Mouse (Mus musculus) adrenal gland, postnatal 36 days (tissue): ENCODE measurements around the gene Cwc22. TPM values are rescaled to one million over a fixed set of nuclear protein-coding genes. Genes with fewer than 3 reads are reported as not detected.
A peak's percentile ranks its signal among the peaks of the same experiment; 100 is the strongest.

Experiments
- DNase-seq, 2 experiments: peaks; one replicate each; pipeline ENCODE4 v3.0.0; 2021; ENCODE audit warnings: mixed read lengths in 1 of 2
- long read RNA-seq, 2 experiments: library from polyadenylated mRNA; stranded (forward); transcript quantifications; one replicate each; pipeline ENCODE4 v2.0.0; 2021; ENCODE audit warnings: borderline sequencing depth in 2 of 2
- total RNA-seq, 2 experiments: library from RNA; stranded (reverse); gene quantifications; 2 replicates each; pipeline ENCODE4 v1.2.3; 2021

The Cwc22 gene
- total RNA-seq = 10 to 100 TPM; 29.8 to 32.3 TPM
- long read RNA-seq, experiment 1, partial matches to known transcripts = 3 of 10 reads
- long read RNA-seq, experiment 1, other reads (novel, unspliced or antisense) = 4 of 10 reads
- long read RNA-seq, experiment 2, partial matches to known transcripts = 0 of 1 reads
- long read RNA-seq, experiment 2, other reads (novel, unspliced or antisense) = 0 of 1 reads

GRCm38 (mm10) chr2:77945596-77946485 lies at the start of gene Cwc22:
TSS of gene Cwc22 (minus strand) at chr2:77946375.
- DNase-seq = peak; percentile 91 to 93

DNA sequence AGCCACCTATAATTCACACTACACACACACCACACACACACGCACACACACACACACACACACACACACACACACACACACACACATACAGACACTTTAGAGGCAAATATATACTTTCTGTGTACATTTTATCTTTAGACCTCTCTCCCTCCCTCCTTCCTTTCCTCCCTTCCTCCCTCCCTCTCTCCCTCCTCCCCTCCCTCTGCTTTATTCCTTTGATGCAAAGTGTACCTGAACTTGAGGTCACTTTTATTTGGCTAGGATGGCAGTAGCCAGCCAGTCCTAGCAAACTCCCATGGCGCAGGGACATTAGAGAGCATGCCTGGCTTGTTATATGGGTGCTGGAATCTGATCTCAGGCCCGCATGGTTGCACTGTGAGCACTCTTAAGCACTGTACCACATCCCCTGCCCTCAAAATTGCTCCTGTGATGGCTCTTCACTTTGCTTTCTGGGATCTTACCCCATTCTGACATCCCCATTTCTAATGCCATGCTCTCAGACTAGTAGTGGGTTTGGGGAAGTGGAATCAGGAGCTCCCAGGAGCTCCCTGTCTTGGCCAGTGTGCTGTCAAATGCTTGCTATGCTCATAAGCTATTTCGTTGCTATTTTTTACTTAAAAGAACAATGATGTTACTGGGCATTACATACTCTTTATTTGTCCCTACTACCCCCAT lies 47.7 kb upstream of the Cwc22 start:
- no peak for DNase-seq

GRCm38 (mm10) chr2:77992951-77993604 lies 46.9 kb upstream of the Cwc22 start:
- no peak for DNase-seq

- no peak for DNase-seq
These were observed 44.6 kb upstream of the Cwc22 start for GRCm38 (mm10) chr2:77990820-77991219.

- no peak for DNase-seq
These were observed 43.9 kb upstream of the Cwc22 start for GRCm38 (mm10) chr2:77990121-77990520.

GRCm38 (mm10) chr2:77989390-77989789 lies 43.2 kb upstream of the Cwc22 start:
- no peak for DNase-seq

GRCm38 (mm10) chr2:77985991-77986730 lies 40.0 kb upstream of the Cwc22 start:
- no peak for DNase-seq

DNA sequence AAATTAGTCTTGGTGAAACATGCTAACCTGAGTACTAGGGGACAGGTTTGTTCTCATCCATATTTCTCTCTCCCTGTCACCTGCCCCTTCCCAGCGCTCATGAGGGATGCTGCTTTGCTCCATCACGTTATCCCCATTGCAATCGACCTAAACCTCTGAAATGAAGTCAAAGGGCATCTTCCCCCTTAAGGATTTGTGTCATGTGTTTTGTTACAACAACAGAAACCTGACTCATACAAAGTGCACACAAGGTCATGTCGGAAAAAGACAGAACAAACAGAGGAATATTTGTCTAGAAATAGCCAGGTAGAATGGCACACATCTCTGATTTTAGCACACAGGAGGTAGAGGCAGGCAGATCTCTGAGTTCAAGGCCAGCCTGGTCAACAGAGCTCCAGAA lies 38.0 kb upstream of the Cwc22 start:
- no peak for DNase-seq

DNA sequence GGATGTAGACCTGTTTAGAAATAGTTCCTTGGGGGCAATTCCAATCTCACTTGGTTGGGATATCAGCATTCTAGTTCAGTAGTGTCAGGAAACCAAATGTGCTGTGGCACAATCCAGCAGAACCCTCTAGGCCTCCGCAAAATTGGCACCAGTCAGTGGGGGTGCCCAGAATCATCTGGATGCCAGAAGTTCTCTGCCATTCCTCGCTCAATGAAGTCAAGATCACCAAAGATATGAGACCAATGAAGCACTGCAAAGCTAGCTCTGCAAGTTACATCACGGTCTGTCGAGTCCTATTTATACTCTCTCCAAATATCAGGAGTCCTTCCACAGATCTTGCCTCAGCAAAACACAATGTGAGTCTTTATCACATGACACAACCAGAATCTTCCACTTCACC lies 35.7 kb upstream of the Cwc22 start:
- no peak for DNase-seq

DNA sequence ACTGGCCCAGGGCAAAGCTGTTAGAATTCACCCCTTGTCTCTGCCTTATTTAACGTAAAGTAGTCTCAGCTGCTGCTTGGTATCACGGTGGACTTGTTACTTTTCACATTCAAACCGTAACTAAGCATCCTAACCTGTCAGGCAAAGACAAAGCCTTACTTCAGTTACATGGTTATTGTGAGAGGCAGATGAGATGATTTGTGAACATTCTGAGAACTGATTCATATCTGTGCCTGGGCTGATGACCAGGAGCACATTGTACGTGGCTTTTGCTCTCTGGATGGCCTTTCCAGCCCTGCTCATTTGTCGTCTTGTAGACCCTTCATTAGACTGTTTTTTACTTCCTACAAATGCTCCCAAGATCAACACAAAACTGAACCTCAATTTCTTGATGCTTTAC lies 34.5 kb upstream of the Cwc22 start:
- no peak for DNase-seq

DNA sequence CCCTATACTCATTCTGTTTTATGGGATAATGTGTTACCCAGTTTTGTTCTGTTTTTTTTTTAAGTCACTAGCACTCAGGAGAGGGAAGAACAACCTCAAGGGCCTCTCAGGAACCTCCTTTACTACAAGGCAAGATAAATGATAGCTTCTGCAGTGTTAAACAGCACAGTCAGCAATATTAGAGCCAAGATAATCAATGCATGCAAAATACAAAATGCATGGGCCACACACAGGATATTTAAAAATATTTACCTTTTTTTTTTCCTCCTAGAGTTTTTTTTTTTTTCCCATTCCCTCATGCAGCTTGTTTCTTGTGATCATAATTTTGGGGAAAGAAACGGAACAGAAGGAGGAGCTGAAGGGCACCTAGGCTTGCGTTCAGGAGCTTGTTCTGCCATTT lies 33.3 kb upstream of the Cwc22 start:
- DNase-seq = no peak

DNA sequence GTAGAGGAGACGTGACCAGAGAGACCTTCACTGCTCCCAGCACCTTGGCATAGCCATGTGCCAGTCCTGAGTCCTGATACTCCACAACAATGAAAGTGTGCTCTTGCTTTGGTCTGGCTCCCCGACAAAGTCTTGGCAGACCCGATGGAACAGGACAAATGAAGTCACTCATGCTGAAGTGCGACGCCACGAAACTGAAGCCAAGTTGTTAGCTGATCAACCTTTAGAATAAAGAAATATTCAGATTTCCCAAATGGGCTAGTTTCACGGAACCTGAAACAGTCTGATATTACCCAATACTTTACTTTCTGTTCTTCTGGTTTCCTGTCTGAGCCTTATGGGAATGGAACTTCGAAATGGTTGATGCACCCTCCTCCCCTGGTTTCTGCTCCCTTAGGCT lies 32.9 kb upstream of the Cwc22 start:
- DNase-seq = peak in 1 of 2 experiments; percentile 10

DNA sequence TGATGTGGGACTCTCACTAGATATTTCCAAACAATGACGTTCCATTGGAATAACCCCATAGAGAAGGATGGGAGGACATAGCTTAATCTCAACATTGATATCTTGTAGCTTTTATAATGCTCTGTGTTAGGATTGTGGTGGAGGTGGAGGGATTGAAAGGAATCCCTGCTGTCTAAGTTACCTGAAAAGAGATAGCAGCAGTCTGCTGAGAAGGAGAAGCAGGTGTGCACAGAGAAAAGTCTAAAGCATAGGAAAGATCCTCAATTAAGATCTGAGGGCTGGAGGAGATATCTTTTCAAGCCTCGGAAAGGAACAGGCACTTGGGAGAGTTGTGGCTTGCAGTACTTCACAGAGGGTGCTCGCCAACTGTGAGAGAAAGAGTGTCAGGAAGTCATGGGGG lies 32.1 kb upstream of the Cwc22 start:
- DNase-seq = no peak

DNA sequence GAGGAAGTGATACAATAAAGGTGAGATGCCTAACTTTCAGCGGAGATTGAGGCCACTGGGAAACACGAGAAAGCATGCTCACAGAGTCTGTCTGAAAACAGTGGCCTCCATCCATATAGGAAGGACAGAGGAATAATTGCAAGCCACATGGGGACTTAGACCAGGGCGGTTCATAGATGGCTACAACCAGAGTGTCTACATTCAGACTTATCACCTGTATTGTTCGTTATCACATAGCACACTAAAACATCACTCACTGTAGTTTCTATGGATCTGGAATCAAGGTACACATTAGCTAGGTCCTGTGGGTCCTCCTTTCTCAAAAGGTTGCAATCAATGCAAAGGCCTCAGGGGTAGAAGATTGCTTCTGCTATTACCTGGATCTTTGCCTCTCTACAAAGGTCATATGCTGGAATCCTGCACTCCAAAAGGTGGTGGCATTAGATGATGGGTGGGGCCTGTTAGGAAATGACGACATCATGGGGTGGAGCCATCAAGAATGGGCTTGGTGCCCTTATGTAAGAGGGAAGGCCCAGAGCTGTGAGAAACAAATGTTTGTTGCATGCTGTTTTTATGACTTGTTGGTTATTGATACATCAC lies 30.2 kb upstream of the Cwc22 start:
- no peak for DNase-seq

GRCm38 (mm10) chr2:77975606-77976005 lies 29.4 kb upstream of the Cwc22 start:
- peak; percentile 44 to 50 for DNase-seq

DNA sequence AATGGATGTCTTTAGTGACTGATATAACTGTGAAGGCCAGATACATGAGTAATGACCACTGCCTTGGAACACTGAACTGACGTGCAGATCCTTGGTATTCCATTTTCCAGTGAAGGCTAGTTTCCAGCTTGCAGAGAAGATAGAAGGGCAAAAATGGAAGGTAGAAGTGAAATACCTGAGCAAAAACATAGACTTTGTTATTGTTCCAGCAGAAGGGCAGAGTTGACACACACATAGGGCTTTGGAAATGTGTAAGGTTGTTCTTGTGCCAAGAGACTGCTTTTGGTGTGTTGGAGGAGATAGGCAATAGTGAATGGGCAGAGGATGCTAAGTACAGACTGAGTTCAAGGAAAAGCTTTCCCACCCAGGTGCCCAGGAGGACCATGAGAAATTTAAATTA lies 28.8 kb upstream of the Cwc22 start:
- no peak for DNase-seq

DNA sequence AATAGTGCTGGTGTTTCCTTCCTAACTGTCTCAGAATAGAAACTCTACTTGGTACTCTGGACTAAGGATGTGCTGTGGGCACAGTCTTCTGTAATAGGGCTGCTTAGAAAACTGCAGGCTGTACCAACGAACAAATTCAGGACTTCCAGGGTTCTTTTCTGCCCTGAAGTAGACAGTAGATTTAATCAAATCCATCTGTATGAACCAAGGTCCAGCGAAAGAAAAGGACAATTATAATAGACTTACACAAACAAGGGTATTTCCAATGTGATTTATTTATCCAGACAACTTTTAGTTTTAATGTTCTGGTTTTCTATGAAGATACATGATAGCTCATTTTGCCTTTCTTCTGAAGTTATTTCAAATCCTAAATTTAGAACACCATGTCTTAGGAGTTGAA lies 28.2 kb upstream of the Cwc22 start:
- no peak for DNase-seq

DNA sequence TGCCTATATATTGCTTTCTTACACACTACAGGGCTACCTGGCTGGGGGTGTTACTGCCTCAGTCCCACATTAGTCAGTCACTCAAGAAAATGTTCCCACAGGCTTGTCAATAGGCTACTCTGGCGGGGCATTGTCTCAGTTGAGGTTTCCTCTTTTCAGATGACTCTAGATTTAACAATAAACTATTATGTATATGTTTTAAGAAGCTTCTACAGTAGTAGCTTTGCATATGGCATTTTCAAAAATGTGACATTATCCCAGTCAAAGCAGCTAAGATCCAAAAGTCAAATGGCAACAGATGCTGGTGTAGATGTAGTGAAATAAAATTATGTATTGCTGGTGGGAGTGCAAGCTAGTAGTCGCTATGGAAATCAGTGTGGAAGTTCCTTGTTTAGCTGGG lies 27.1 kb upstream of the Cwc22 start:
- DNase-seq = no peak

DNA sequence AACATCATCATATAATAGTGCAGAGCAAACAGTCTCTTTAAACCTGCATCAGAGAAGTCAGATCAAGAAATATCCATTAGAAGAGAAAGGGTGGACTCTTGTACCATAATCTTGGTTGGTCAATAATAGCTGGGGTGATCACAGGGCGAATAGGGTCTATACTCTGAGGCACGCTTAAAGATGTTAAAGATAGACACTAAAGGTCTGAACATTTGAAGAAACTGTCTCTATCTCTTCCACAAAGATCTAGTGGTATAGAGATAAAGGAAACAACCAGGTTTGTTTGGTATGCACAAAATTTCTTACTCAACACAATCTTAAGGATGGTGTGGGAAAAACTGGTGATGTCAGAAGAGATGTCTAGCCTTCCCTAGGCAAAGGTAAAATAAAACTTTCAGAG lies 26.4 kb upstream of the Cwc22 start:
- DNase-seq = no peak

DNA sequence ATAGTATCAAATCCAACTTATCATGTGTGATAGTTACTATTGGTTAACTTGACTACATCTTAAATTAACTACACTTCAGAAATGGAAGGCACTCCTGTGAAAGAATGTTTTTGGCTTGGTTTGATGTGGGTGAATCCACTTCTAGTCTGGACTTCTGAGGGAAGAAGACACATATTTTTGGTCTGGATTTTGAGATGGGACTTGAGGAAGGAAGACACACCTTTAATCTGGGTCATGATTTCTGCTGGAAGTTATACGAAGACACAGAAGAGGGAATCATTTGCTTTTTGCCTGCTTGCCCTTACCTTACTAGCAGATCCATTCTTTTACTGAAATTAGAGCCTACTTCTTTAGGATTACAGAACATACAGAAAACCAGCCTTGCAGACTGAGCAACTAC lies 25.7 kb upstream of the Cwc22 start:
- DNase-seq = no peak

DNA sequence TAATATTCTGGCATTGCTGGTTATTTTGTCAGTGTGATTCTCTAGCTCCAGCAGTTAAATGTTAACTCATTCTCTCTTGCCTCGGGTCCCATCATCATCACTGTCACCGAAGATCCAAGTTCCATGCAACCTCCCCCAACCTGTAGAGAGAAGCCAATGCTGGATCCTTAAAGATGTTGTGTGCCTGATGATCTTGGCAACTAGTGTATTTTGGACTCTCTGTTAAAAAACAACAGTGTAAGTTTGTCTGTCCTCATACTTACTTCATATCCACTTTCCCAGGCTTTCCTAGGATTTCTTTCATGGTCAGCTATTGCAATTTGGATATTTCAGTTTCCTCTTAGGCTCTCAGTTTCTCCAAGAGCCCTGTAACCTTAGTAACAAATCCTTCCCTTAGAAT lies 25.2 kb upstream of the Cwc22 start:
- DNase-seq = no peak

- DNase-seq = no peak
These were observed 24.4 kb upstream of the Cwc22 start for GRCm38 (mm10) chr2:77970556-77970955.
